Mouse (Mus musculus): ENCODE measurements around the gene Tmbim1.
"Not testable (repeated sequence)": the region's sequence is repeated elsewhere in the genome, so short reads cannot be mapped to it uniquely, and the experiment has no call there.

Tmbim1 gene

DNA sequence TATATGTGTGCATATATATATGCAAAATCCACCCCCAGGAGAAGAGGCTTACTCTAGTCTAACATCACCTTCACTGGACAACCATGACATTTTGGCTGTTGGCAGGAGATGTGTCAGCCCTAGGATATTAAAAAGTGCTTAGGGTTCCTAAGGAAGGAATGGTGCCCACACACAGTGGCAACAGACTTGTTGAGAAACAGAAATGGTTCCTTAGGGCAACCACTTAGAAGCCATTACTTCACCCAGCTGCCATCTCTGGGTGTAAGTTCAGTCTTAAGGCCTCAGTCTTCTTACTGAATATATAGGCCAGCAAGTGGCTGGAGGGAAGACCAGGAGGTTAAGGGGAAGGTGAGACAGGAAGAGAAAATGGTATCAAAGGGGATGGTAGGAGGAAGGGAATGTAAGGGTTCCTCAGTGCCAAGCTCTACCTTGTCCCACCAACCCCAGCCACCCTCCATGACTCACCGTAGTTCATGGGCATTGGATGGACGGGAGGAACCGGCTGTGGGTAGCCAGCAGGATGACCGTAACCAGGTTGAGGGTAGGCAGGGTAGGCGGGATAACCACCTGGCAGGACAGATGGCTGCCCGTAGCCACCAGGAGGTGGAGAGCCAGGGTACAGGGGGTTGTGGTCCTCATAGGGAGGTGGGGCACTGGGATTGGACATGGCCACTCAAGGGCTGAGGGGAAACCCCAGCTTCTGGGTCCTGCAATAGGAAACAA is 10.5 kb downstream of the Tmbim1 start:
- no peak for DNase-seq (ENCODE audit: low read depth, low spot score)

DNA sequence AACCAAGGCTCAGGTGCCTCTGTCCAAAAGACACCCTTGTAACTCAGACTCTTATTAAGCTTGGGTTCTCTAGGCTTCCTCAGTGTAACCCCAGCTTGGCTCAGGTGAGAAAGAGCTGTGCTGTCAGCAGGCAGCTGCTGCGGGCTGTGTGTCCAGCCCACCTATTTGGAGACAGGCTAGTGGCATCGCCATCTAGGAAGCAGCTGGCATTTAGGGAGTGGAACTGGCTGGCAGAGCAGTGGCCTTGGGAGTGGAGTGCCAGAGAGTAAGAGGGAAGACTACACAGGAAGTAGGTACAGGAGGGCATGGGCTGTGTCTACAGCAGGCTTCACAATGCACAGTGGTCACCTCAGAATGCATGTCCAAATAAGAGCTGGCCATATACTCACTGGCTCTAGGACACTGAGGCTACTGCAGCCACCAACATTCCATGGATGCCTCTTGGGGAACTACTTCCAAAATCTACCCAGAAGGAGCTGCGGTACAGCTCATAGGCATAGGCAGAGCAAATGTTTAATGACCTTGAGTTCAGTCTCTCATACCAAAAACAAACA is 11.3 kb downstream of the Tmbim1 start:
- no peak for DNase-seq (ENCODE audit: low read depth, low spot score)

- no peak for DNase-seq (ENCODE audit: low read depth, low spot score)
Measured at GRCm38 (mm10) chr1:74293306-74293960, 12.0 kb downstream of the Tmbim1 start.

DNA sequence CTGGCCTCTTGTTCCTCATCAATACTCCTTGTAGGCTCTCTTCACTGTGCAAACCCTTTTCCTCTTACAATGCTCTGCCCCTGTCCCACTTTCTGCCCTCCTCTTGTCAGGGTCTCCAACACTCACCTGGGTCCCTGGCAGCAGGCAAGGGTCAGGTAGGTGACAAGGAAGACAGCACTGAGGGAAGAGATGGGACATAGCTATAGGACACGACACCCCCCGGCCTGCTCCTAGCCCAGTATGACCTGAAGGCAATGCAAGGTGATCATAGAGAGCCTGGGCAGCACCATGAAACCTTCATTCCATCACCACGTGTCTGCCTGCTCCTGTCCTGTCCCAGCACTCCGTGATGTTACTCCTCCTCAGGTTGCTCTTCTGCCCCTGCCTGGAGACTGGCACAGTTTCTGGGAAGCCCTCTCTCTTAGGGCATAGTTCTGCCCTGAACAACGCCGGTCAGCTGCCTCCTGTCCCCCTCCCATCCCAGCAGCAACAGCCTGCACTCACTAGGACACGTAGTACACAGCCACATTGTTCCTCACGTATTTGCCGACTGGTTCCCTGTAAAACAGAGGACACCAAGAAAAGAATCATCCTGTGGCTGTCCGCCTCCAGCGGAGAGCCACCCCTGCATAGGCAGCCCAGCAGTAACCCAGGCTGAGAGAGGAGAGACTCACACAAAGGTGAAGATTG is 12.9 kb downstream of the Tmbim1 start:
- no peak for DNase-seq (ENCODE audit: low read depth, low spot score)

- no peak for DNase-seq (ENCODE audit: low read depth, low spot score)
Measured at GRCm38 (mm10) chr1:74290141-74290540, 15.3 kb downstream of the Tmbim1 start.

DNA sequence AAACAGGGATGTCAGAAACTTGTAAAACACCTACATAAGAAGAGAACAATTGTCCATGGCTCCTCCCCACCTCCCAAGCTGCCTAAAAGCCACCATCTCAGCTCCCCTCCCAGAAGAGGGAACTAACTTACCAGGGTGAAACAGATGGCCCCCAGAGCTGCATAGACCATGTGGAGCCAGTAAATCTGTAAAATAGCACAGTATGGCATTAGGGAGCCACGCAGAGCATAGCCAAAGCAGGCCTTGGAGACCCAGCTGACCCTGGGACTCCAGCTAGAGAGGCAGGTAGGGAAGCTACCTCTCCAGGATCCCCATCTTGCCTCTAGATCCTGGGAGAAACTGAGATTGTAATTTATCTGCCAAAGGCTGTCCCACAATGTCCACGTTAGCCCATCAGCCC is 15.7 kb downstream of the Tmbim1 start:
- DNase-seq (ENCODE audit: low read depth, low spot score), result no peak

- no peak for DNase-seq (ENCODE audit: low read depth, low spot score)
Measured at GRCm38 (mm10) chr1:74289248-74289647, 16.2 kb downstream of the Tmbim1 start.

DNA sequence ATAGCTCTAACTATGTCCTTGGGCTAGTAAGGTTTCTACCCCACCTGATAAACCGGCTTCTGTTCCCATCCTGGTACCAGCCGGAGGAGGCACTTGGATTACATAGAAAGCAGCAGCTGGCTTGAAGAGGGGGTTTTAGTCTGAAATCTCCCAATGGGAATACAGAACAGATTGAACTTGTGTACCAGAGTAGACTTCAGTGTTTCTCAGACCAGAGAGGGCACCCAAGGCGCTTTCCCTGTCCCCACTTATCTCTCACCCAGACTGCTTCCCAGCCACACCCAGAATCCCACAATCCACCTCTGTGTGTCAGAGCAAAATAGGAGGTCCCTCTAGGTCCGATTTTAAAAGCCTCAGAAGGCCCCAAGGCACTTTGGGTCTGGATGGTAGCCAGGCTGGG is 17.1 kb downstream of the Tmbim1 start:
- no peak for DNase-seq (ENCODE audit: low read depth, low spot score)

GRCm38 (mm10) chr1:74286869-74287607 is 18.4 kb downstream of the Tmbim1 start:
- DNase-seq (ENCODE audit: low read depth, low spot score), result not testable (repeated sequence)

- no peak for DNase-seq (ENCODE audit: low read depth, low spot score)
Measured at GRCm38 (mm10) chr1:74285212-74286010, 20.0 kb downstream of the Tmbim1 start.

GRCm38 (mm10) chr1:74284543-74285160 is 20.8 kb downstream of the Tmbim1 start, which contains the start of the genes Aamp and Pnkd:
Gene Aamp, minus strand, starts transcription at chr1:74284738.
Gene Pnkd, plus strand, starts transcription at chr1:74284930.
- DNase-seq (ENCODE audit: low read depth, low spot score), result peak; percentile 100

GRCm38 (mm10) chr1:74283686-74284463 is 21.5 kb downstream of the Tmbim1 start:
- no peak for DNase-seq (ENCODE audit: low read depth, low spot score)

- DNase-seq (ENCODE audit: low read depth, low spot score), result no peak
Measured at GRCm38 (mm10) chr1:74282896-74283625, 22.4 kb downstream of the Tmbim1 start.

- no peak for DNase-seq (ENCODE audit: low read depth, low spot score)
Measured at GRCm38 (mm10) chr1:74281886-74282285, 23.5 kb downstream of the Tmbim1 start.

- no peak for DNase-seq (ENCODE audit: low read depth, low spot score)
Measured at GRCm38 (mm10) chr1:74281372-74281771, 24.1 kb downstream of the Tmbim1 start.

DNA sequence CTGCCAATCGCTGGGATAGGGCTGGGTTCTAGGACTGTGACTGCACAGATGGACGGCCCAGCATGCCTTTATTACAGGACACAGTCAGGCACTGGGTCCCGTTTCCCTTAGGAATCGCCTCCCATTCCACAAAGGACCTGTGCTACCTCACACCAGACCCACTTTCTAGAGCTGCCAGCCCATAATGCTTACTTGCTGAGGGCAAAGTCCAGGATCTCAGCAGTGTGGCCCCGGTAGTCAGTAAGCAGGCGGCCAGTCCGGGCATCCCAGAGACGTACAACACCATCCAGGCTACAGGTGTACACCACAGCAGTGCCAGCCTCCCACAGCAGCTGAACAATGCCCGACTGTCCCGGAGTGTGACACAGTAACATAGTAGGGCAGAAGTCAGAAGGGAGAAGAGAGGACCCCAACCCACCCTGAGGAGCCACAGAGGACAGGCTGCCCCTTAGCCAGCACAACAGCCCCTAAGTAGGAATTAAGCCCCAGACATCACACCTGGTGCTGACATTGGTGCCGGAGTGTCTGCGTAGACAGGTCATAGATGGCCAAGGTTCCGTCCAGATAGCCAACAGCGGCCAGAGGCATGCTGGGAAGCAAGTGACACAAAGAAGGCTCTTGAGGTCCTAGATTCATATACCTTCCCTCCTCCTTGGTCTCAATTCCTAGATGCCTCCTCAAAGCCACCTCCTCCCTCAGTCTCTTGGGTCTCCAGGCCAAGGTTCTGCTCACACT is 24.7 kb downstream of the Tmbim1 start:
- DNase-seq (ENCODE audit: low read depth, low spot score), result no peak

DNA sequence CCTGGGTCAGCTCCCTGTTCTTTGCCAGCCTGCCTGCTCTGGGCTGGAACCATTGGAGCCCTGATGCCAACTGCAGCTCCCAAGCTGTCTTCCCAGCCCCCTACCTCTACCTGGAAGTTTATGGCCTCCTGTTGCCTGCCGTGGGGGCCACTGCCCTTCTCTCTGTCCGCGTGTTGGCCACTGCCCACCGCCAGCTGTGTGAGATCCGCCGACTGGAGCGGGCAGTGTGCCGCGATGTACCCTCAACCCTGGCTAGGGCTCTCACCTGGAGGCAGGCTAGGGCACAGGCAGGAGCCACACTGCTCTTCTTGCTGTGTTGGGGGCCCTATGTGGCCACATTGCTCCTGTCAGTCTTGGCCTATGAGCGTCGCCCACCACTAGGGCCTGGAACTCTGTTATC is 26.4 kb downstream of the Tmbim1 start:
- no peak for DNase-seq (ENCODE audit: low read depth, low spot score)

DNA sequence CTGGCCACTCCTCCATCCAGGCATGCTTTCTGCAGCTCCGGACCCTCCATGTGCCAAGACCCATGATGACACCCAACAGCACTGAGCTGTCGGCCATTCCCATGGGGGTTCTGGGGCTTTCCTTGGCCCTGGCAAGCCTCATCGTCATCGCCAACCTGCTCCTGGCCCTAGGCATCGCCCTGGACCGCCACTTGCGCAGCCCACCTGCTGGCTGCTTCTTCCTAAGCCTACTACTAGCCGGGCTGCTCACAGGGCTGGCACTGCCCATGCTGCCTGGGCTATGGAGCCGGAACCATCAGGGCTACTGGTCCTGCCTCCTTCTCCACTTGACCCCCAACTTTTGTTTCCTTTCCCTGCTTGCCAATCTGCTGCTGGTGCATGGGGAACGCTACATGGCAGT is 26.9 kb downstream of the Tmbim1 start, which contains the start of gene Gpbar1:
Gpbar1 (plus strand) TSS at position 13 of the 400 bp plus-strand sequence.
- DNase-seq (ENCODE audit: low read depth, low spot score), result no peak

Measured in brain, embryonic 18.5 days (tissue).